Mouse (Mus musculus) cortical plate, adult 2 months (tissue): Measurements from ENCODE around the gene Rev1.

Source experiments
- CTCF ChIP-seq: fragments of 200-500 bp; IDR thresholded peaks from 2 replicates; pipeline ENCODE4 v1.5.1; 2011; ENCODE audit warnings: mild to moderate bottlenecking, control low read depth, low read length; ENCODE audit not compliant: insufficient read depth; ENCODE audit errors: extremely low read depth
- POLR2A ChIP-seq: fragments of 200-500 bp; IDR thresholded peaks from 2 replicates; pipeline ENCODE4 v1.6.1; 2011; ENCODE audit warnings: mild to moderate bottlenecking, low read length, control low read depth; ENCODE audit not compliant: insufficient read depth; ENCODE audit errors: extremely low read depth

- TF ChIP-seq CTCF (no peak), POLR2A (no peak)
Measured at GRCm38 (mm10) chr1:38058417-38058816, 71.2 kb downstream of the Rev1 start.
